Mouse (Mus musculus): ENCODE data around the gene Serhl. TPM values are rescaled to one million over a fixed set of nuclear protein-coding genes. Genes with fewer than 3 reads are reported as not detected.

Gene Serhl
- total and polyA plus RNA-seq, 3 experiments, result 52.0 to 123 (median 59.5) TPM

GRCm38 (mm10) chr15:83052341-83053104 lies 36.8 kb upstream of the Serhl start:
- no peaks in the 10 kb centered on the region for H3K27me3 ChIP-seq (replicated peaks)
- no peak overlapping the region for H3K27ac ChIP-seq (ENCODE audit: insufficient read depth, low read depth)
- no peaks in the 10 kb centered on the region for H3K36me3 ChIP-seq (replicated peaks in 1 of 2; ENCODE audit: control insufficient read depth in 1 of 2, insufficient read depth in 1 of 2, low read length in 1 of 2)
- peaks cover 4% of the 10 kb centered on the region for H3K9me3 ChIP-seq (replicated peaks; ENCODE audit: low read length)
- dilution Hi-C loops (cut with MboI; ENCODE audit: extremely low pct_ligation_motif_present, extremely low pct_unique_long_range_greater_than_20kb, low sequenced_read_pairs), result no loop called here
- no peak overlapping the region for H3K4me3 ChIP-seq (replicated peaks in 1 of 3; ENCODE audit: low read depth in 2 of 3, low read length in 2 of 3, poor library complexity in 1 of 3)
- no peak for DNase-seq (ENCODE audit: extremely low read depth)
- H3K4me2 ChIP-seq (ENCODE audit: insufficient read depth, low read depth, poor library complexity, severe bottlenecking), result no peak overlapping the region
- no peak for TF ChIP-seq ELF1 (IDR thresholded peaks at IDR 0.05; ENCODE audit: low read depth, low read length)
- no peak for TF ChIP-seq NRF1 (IDR thresholded peaks at IDR 0.05; ENCODE audit: low read depth, low read length)
- TF ChIP-seq POLR2AphosphoS2 (IDR thresholded peaks at IDR 0.05; ENCODE audit: low read depth, low read length), result no peak
- TF ChIP-seq CTCF (conservative IDR thresholded peaks at IDR 0.05 in 1 of 2, IDR thresholded peaks at IDR 0.05 in 1 of 2; ENCODE audit: low read depth in 2 of 2, low read length in 2 of 2), result no peak
- no peak for TF ChIP-seq SMC3 (IDR thresholded peaks at IDR 0.05; ENCODE audit: low read depth, low read length)
- no peak for TF ChIP-seq MAFK (IDR thresholded peaks at IDR 0.05; ENCODE audit: insufficient replicate concordance, low read length)
- no peak for TF ChIP-seq CHD2 (IDR thresholded peaks at IDR 0.05; ENCODE audit: low read length)
- TF ChIP-seq TBP (conservative IDR thresholded peaks at IDR 0.05; ENCODE audit: low read depth, low read length), result no peak
- TF ChIP-seq RAD21 (IDR thresholded peaks at IDR 0.05; ENCODE audit: low read depth, low read length), result no peak
- no peak for TF ChIP-seq ZC3H11A (IDR thresholded peaks at IDR 0.05; ENCODE audit: low read depth, low read length)
- TF ChIP-seq MYC (IDR thresholded peaks at IDR 0.05; ENCODE audit: low read depth, low read length), result no peak
- TF ChIP-seq USF2 (conservative IDR thresholded peaks at IDR 0.05; ENCODE audit: low read depth, low read length), result no peak
- TF ChIP-seq POLR2A (IDR thresholded peaks at IDR 0.05; ENCODE audit: low read depth, low read length), result no peak
- TF ChIP-seq NELFE (IDR thresholded peaks at IDR 0.05; ENCODE audit: low read depth, low read length), result no peak
- H3K4me1 ChIP-seq (ENCODE audit: control insufficient read depth in 1 of 2, insufficient read depth in 2 of 2), result peaks cover 0 to 4% of the 10 kb centered on the region in 2 experiments; a peak in 1 of 4 replicates
- in situ Hi-C loops (cut with MboI; ENCODE audit: low pct_ligation_motif_present, low pct_unique_long_range_greater_than_20kb, low sequenced_read_pairs), result no loop called here
- no peaks in the 10 kb centered on the region for H3K79me2 ChIP-seq (replicated peaks; ENCODE audit: control insufficient read depth, extremely low read depth, insufficient read depth, poor library complexity, severe bottlenecking)
- H3K9ac ChIP-seq (ENCODE audit: insufficient read depth, low read depth), result no peak overlapping the region

- no peaks in the 10 kb centered on the region for H3K27me3 ChIP-seq (replicated peaks)
- H3K4me1 ChIP-seq (ENCODE audit: control insufficient read depth in 1 of 2, insufficient read depth in 2 of 2), result peaks cover 0 to 4% of the 10 kb centered on the region in 2 experiments; a peak in 1 of 4 replicates
- H3K79me2 ChIP-seq (replicated peaks; ENCODE audit: control insufficient read depth, extremely low read depth, insufficient read depth, poor library complexity, severe bottlenecking), result no peaks in the 10 kb centered on the region
- no peak for TF ChIP-seq MXI1 (IDR thresholded peaks at IDR 0.05; ENCODE audit: low read depth, low read length)
- TF ChIP-seq ZMIZ1 (IDR thresholded peaks at IDR 0.05; ENCODE audit: low read depth, low read length), result no peak
- TF ChIP-seq RCOR1 (conservative IDR thresholded peaks at IDR 0.05; ENCODE audit: low read depth, low read length), result no peak
- TF ChIP-seq RAD21 (IDR thresholded peaks at IDR 0.05; ENCODE audit: low read depth, low read length), result no peak
- no peak for TF ChIP-seq CHD1 (IDR thresholded peaks at IDR 0.05; ENCODE audit: low read depth, low read length)
- no peak for TF ChIP-seq SIN3A (IDR thresholded peaks at IDR 0.05; ENCODE audit: low read length)
- no peak for TF ChIP-seq HCFC1 (IDR thresholded peaks at IDR 0.05; ENCODE audit: low read depth, low read length)
- TF ChIP-seq SMC3 (IDR thresholded peaks at IDR 0.05; ENCODE audit: low read depth, low read length), result no peak
- TF ChIP-seq ZC3H11A (IDR thresholded peaks at IDR 0.05; ENCODE audit: low read depth, low read length), result no peak
- no peak for TF ChIP-seq PAX5 (IDR thresholded peaks at IDR 0.05; ENCODE audit: low read length)
- no peak for TF ChIP-seq JUN (IDR thresholded peaks at IDR 0.05; ENCODE audit: insufficient read depth, low read depth, low read length)
- no peak for TF ChIP-seq POLR2AphosphoS2 (IDR thresholded peaks at IDR 0.05; ENCODE audit: low read depth, low read length)
- no peak for TF ChIP-seq UBTF (IDR thresholded peaks at IDR 0.05; ENCODE audit: low read depth, low read length)
- no peak for TF ChIP-seq ZKSCAN1 (IDR thresholded peaks at IDR 0.05; ENCODE audit: borderline replicate concordance, low read depth, low read length)
- TF ChIP-seq MYC (IDR thresholded peaks at IDR 0.05; ENCODE audit: low read depth, low read length), result no peak
- no peak for TF ChIP-seq IRF4 (IDR thresholded peaks at IDR 0.05; ENCODE audit: low read depth, low read length)
- no peak for TF ChIP-seq E2F4 (IDR thresholded peaks at IDR 0.05; ENCODE audit: insufficient replicate concordance, low read depth, low read length)
- no peak overlapping the region for H3K27ac ChIP-seq (ENCODE audit: insufficient read depth, low read depth)
- H3K9me3 ChIP-seq (replicated peaks; ENCODE audit: low read length), result peaks cover 5% of the 10 kb centered on the region
- H3K36me3 ChIP-seq (replicated peaks in 1 of 2; ENCODE audit: control insufficient read depth in 1 of 2, insufficient read depth in 1 of 2, low read length in 1 of 2), result no peaks in the 10 kb centered on the region
- in situ Hi-C loops (cut with MboI; ENCODE audit: low pct_ligation_motif_present, low pct_unique_long_range_greater_than_20kb, low sequenced_read_pairs), result no loop called here
- no peak overlapping the region for H3K9ac ChIP-seq (ENCODE audit: insufficient read depth, low read depth)
- DNase-seq (ENCODE audit: extremely low read depth), result no peak
- dilution Hi-C loops (cut with MboI; ENCODE audit: extremely low pct_ligation_motif_present, extremely low pct_unique_long_range_greater_than_20kb, low sequenced_read_pairs), result no loop called here
- H3K4me3 ChIP-seq (replicated peaks in 1 of 3; ENCODE audit: low read depth in 2 of 3, low read length in 2 of 3, poor library complexity in 1 of 3), result no peak overlapping the region
- H3K4me2 ChIP-seq (ENCODE audit: insufficient read depth, low read depth, poor library complexity, severe bottlenecking), result no peak overlapping the region
These were observed 36.0 kb upstream of the Serhl start for GRCm38 (mm10) chr15:83053261-83053660.

Data from CH12.LX (cell line).